Mouse (Mus musculus) hindbrain, embryonic 16.5 days (tissue): ENCODE measurements around the gene Cryzl2. TPM values are rescaled to one million over a fixed set of nuclear protein-coding genes. Genes with fewer than 3 reads are reported as not detected.
A peak's percentile ranks its signal among the peaks of the same experiment; 100 is the strongest.

ENCODE experiments used
- ATAC-seq: fragments of 200-750 bp; cut with Nextera tagmentation; 2 replicates; pipeline ENCODE4 v1.8.0; 2017; ENCODE audit warnings: moderate TSS enrichment, moderate library complexity
- H3K27ac ChIP-seq: fragments of 300-500 bp; sonication (generic); 2 replicates; pipeline ENCODE4 v1.5.1; 2014; ENCODE audit warnings: low read depth, mild to moderate bottlenecking, control low read depth, low read length, moderate library complexity
- H3K27me3 ChIP-seq: fragments of 300-500 bp; sonication (generic); replicated peaks from 2 replicates; pipeline ENCODE4 v1.6.1; 2014; ENCODE audit warnings: low read length; ENCODE audit not compliant: control insufficient read depth, insufficient read depth
- H3K36me3 ChIP-seq: fragments of 300-500 bp; sonication (generic); 2 replicates; pipeline ENCODE4 v1.6.1; 2014; ENCODE audit warnings: mild to moderate bottlenecking, low read length, moderate library complexity, mixed read lengths; ENCODE audit not compliant: control insufficient read depth, insufficient read depth
- H3K4me1 ChIP-seq: fragments of 300-500 bp; sonication (generic); 2 replicates; pipeline ENCODE4 v1.6.1; 2014; ENCODE audit warnings: low read depth, low read length; ENCODE audit not compliant: control insufficient read depth, insufficient read depth
- H3K4me2 ChIP-seq: fragments of 300-500 bp; sonication (generic); 2 replicates; pipeline ENCODE4 v1.6.1; 2014; ENCODE audit warnings: mild to moderate bottlenecking, low read length, control low read depth, moderate library complexity
- H3K4me3 ChIP-seq: fragments of 300-500 bp; sonication (generic); 2 replicates; pipeline ENCODE4 v1.5.1; 2014; ENCODE audit warnings: mild to moderate bottlenecking, low read length, control low read depth, moderate library complexity
- H3K9ac ChIP-seq: fragments of 300-500 bp; sonication (generic); 2 replicates; pipeline ENCODE4 v1.6.1; 2014; ENCODE audit warnings: low read depth, mild to moderate bottlenecking, control low read depth, low read length, moderate library complexity
- H3K9me3 ChIP-seq: fragments of 300-500 bp; sonication (generic); 2 replicates; pipeline ENCODE4 v1.6.1; 2014; ENCODE audit warnings: mild to moderate bottlenecking, low read length, moderate library complexity; ENCODE audit not compliant: control insufficient read depth
- WGBS: fragments of 180-500 bp; shearing (Covaris S2); extraction: QIAGEN DNeasy Blood & Tissue Kit; methylation state at CpG from one replicate; pipeline ENCODE4 v1.1.7; 2014; 5-methylcytosine and 5-hydroxymethylcytosine counted together
- polyA plus RNA-seq: library from polyadenylated mRNA; unstranded; fragments of >200 nt; fragmentation: Nextera tagmentation; extraction: Ambion mirVana; gene quantifications from 2 replicates; pipeline ENCODE4 v1.2.1, GENCODE M21; 2015

Cryzl2 gene
- polyA plus RNA-seq, 1 experiment from 2014 or later: 8.3 TPM

DNA sequence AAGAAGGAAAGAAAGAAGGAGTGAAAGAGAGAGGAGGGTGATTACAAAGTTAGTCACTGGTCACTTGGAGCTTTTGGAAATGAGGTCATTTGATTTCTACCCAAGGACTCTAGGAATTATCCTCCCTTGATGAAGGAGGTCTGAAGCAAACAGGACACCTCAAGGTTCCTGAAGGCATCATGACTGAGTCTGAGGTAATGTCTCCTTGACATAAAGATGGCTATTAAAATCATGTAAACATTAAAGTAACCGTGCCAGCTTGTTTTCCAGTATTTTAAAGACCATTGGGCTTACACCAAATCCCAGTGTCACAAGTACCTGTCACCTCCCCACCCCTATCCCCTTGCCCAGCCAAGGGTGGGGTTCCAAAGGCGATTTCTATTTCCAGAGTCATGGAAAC lies 20.1 kb upstream of the Cryzl2 start:
- Histone ChIP-seq H3K4me3 (no peak overlapping the region), H3K9ac (no peak overlapping the region), H3K4me1 (peaks cover 14% of the 10 kb centered on the region), H3K36me3 (no peaks in the 10 kb centered on the region), H3K27me3 (no peaks in the 10 kb centered on the region), H3K9me3 (no peaks in the 10 kb centered on the region), H3K27ac (no peak overlapping the region), H3K4me2 (no peak overlapping the region)
- 90% methylated on average over 2 of the region's 2 CpGs for WGBS
- no peak for ATAC-seq

GRCm38 (mm10) chr1:157439101-157439500 lies 19.3 kb upstream of the Cryzl2 start:
- 69% methylated on average over 4 of the region's 4 CpGs for WGBS
- Histone ChIP-seq H3K27ac (no peak overlapping the region), H3K36me3 (no peaks in the 10 kb centered on the region), H3K4me2 (no peak overlapping the region), H3K4me1 (peaks cover 17% of the 10 kb centered on the region), H3K4me3 (no peak overlapping the region), H3K9ac (no peak overlapping the region), H3K27me3 (no peaks in the 10 kb centered on the region), H3K9me3 (no peaks in the 10 kb centered on the region)
- no peak for ATAC-seq

DNA sequence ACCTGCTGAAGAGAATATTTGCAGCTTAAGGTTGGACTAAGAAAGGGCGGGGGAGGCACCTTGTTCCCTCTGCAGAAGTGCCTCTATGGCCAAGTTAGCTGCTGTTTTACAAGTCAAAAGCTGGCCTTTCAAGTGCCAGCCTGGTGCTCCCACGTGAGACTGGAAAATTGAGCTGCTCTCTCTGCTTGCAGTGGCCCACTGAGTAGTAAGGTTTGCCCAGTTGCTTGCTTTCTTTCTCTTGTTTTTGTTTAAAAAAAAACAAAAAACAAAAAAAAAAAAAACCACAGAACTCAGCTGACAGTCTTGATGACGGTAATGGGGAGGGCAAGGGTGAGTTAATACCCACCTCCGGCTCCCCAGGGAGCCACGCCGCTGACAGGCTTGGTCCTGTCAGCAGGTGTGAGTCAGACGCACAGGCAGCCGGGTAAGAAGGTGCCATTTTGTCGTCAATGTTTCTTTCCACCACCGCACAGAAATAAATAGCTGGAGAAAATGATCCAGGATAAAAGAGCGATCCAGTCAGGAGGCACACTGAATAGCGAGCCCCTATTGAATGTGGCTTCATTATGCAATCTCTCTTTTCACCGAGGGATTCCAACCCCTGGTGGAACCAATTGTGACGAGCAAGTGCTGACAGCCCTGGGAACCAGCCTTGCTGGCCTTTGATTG lies 18.3 kb upstream of the Cryzl2 start:
- Histone ChIP-seq H3K4me1 (peaks cover 17% of the 10 kb centered on the region), H3K4me3 (peak overlapping the region; percentile 23; the same call in 1 of the 2 replicates), H3K9ac (peak overlapping the region; percentile 37; the same call in 1 of the 2 replicates), H3K36me3 (no peaks in the 10 kb centered on the region), H3K9me3 (no peaks in the 10 kb centered on the region), H3K27ac (no peak overlapping the region; the same call in 1 of the 2 replicates), H3K27me3 (no peaks in the 10 kb centered on the region), H3K4me2 (peak overlapping the region; percentile 53)
- ATAC-seq: peak; percentile 79
- WGBS: 4% methylated on average over 14 of the region's 14 CpGs

- H3K9me3 ChIP-seq: no peaks in the 10 kb centered on the region
- H3K27me3 ChIP-seq: no peaks in the 10 kb centered on the region
- H3K36me3 ChIP-seq: no peaks in the 10 kb centered on the region
- peak overlapping the region; percentile 3; the same call in 1 of the 2 replicates for H3K27ac ChIP-seq
- H3K9ac ChIP-seq: peak overlapping the region; percentile 28; the same call in 1 of the 2 replicates
- no peak overlapping the region for H3K4me3 ChIP-seq
- 15% methylated on average over 14 of the region's 14 CpGs for WGBS
- peaks cover 17% of the 10 kb centered on the region for H3K4me1 ChIP-seq
- peak overlapping the region; percentile 41 for H3K4me2 ChIP-seq
- ATAC-seq: no peak; the same call in 1 of the 2 replicates
These were observed 15.2 kb upstream of the Cryzl2 start for GRCm38 (mm10) chr1:157443026-157443722.

- WGBS: 28% methylated on average over 19 of the region's 19 CpGs
- no peaks in the 10 kb centered on the region for H3K9me3 ChIP-seq
- no peak overlapping the region for H3K4me3 ChIP-seq
- peaks cover 17% of the 10 kb centered on the region for H3K4me1 ChIP-seq
- peak overlapping the region; percentile 28; the same call in 1 of the 2 replicates for H3K9ac ChIP-seq
- H3K27ac ChIP-seq: no peak overlapping the region; the same call in 1 of the 2 replicates
- H3K36me3 ChIP-seq: no peaks in the 10 kb centered on the region
- no peak for ATAC-seq
- no peaks in the 10 kb centered on the region for H3K27me3 ChIP-seq
- peak overlapping the region; percentile 41 for H3K4me2 ChIP-seq
These were observed 14.4 kb upstream of the Cryzl2 start for GRCm38 (mm10) chr1:157443723-157444561.

DNA sequence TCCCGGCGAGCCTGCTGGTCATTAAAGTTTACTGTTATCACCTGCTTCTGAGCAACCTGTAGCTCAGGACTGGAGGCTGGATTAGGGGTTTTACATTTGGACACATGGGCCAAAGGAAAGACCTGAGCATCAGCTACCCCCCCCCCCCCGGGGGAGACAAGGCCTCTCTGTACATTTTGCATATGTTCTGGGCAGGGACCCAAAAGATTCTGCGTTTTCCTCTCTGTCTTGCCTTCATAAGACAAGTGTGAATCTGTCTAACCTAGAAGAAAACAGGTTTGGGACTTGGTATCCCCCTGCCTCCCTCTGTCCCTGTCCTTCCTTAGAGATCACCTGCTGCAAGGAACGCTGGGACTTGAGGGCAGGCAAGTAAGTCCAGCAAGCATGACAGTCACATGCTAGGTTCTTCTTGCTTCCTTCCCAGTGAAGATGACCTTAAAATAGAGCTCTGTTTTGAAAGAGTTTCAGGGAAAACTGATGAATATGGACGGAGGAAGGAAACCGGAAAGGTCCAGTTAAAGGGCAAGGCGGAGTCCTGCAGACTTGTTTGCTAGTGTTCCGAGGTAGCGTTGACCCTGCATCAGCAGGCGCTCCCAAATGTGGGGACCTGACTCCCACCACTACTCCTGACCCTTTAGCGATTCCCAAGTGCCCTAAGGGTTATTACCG lies 13.6 kb upstream of the Cryzl2 start:
- Histone ChIP-seq H3K27me3 (no peaks in the 10 kb centered on the region), H3K9me3 (no peaks in the 10 kb centered on the region), H3K36me3 (no peaks in the 10 kb centered on the region), H3K4me2 (no peak overlapping the region), H3K9ac (no peak overlapping the region), H3K4me1 (peaks cover 20% of the 10 kb centered on the region), H3K27ac (no peak overlapping the region), H3K4me3 (no peak overlapping the region)
- no peak for ATAC-seq
- WGBS: 75% methylated on average over 13 of the region's 13 CpGs

DNA sequence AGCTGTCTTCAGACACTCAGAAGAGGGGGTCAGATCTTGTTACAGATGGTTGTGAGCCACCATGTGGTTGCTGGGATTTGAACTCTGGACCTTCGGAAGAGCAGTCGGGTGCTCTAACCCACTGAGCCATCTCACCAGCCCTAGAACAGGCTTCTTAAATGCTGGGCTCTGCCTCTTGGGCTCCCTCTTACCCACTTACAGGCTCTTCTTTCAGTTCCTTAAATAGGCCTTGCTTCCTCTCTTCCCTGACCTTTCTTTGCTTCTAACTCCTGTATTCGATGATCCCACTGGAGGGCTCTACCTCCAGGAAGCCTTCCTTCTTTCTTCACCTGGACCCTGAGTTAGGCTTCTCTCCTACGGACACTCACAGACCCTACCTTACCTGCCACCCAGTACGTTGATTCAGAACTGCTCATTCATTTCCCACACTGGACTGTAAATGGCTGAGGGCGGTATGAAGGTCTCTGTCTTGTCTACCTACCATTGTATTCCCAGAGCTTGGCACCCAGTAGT lies 12.9 kb upstream of the Cryzl2 start:
- Histone ChIP-seq H3K9me3 (no peaks in the 10 kb centered on the region), H3K9ac (no peak overlapping the region), H3K27ac (no peak overlapping the region), H3K27me3 (no peaks in the 10 kb centered on the region), H3K36me3 (no peaks in the 10 kb centered on the region), H3K4me1 (peaks cover 19% of the 10 kb centered on the region), H3K4me2 (no peak overlapping the region), H3K4me3 (no peak overlapping the region)
- ATAC-seq: no peak
- WGBS: 95% methylated on average over 6 of the region's 6 CpGs

- Histone ChIP-seq H3K36me3 (no peaks in the 10 kb centered on the region), H3K4me1 (peaks cover 20% of the 10 kb centered on the region), H3K9ac (no peak overlapping the region), H3K9me3 (no peaks in the 10 kb centered on the region), H3K27me3 (no peaks in the 10 kb centered on the region), H3K4me3 (no peak overlapping the region), H3K4me2 (no peak overlapping the region), H3K27ac (no peak overlapping the region)
- 51% methylated on average over 7 of the region's 7 CpGs for WGBS
- ATAC-seq: peak; percentile 60; the same call in 1 of the 2 replicates
These were observed 12.1 kb upstream of the Cryzl2 start for GRCm38 (mm10) chr1:157446325-157446724.
